Mouse (Mus musculus): ENCODE measurements around the gene Mmd2. TPM values are rescaled to one million over a fixed set of nuclear protein-coding genes. Genes with fewer than 3 reads are reported as not detected.

The Mmd2 gene
- 0.08 and 0.18 TPM in 2 replicates for polyA plus RNA-seq (2012; rRNA removed)

GRCm38 (mm10) chr5:142608259-142608988 is at the start of gene Mmd2:
Gene Mmd2 (minus strand): TSS chr5:142608800.

GRCm38 (mm10) chr5:142627398-142627797 is 18.8 kb upstream of the Mmd2 start, which contains the start of gene Wipi2:
Gene Wipi2 (plus strand): TSS chr5:142627698.

GRCm38 (mm10) chr5:142550706-142551652 is 57.6 kb downstream of the Mmd2 start, which contains the start of gene Radil:
Gene Radil (minus strand): TSS chr5:142551098.

GRCm38 (mm10) chr5:142529915-142530314 is 78.7 kb downstream of the Mmd2 start, which contains the start of gene Papolb:
Gene Papolb (minus strand): TSS chr5:142530076.

Other genes with a start within 250 kb of the Mmd2 start
- 7.6 and 8.4 TPM in 2 replicates for gene Foxk1, start 207.3 kb downstream of the Mmd2 start, polyA plus RNA-seq (2012; rRNA removed)
- gene Ap5z1, start 144.9 kb downstream of the Mmd2 start, polyA plus RNA-seq (2012; rRNA removed), result 20.3 and 23.4 TPM in 2 replicates
- gene Papolb, start 78.7 kb downstream of the Mmd2 start, polyA plus RNA-seq (2012; rRNA removed), result 0.01 TPM in 1 of 2 replicates, not detected in the other
- 1.0 and 1.3 TPM in 2 replicates for gene Radil, start 57.7 kb downstream of the Mmd2 start, polyA plus RNA-seq (2012; rRNA removed)
- 11.8 and 13.4 TPM in 2 replicates for gene Wipi2, start 18.9 kb upstream of the Mmd2 start, polyA plus RNA-seq (2012; rRNA removed)
- 2.6 and 2.8 TPM in 2 replicates for gene Slc29a4, start 83.7 kb upstream of the Mmd2 start, polyA plus RNA-seq (2012; rRNA removed)
- gene Tnrc18, start 208.9 kb upstream of the Mmd2 start, polyA plus RNA-seq (2012; rRNA removed), result 32.4 and 37.3 TPM in 2 replicates